Mouse (Mus musculus): ENCODE data around the gene Hypk. TPM values are rescaled to one million over a fixed set of nuclear protein-coding genes. Genes with fewer than 3 reads are reported as not detected.
"Not testable (repeated sequence)": the region's sequence is repeated elsewhere in the genome, so short reads cannot be mapped to it uniquely, and the experiment has no call there.

The Hypk gene
- total RNA-seq, 2 experiments from 2014 or later = 24.0 to 26.6 TPM

GRCm38 (mm10) chr2:121484403-121484802 lies 31.3 kb downstream of the Hypk start:
- DNase-seq (ENCODE audit: extremely low spot score in 1 of 2, low spot score in 1 of 2) = not testable (repeated sequence)

GRCm38 (mm10) chr2:121501550-121501949 lies 48.5 kb downstream of the Hypk start:
- not testable (repeated sequence) for DNase-seq (ENCODE audit: extremely low spot score in 1 of 2, low spot score in 1 of 2)

- DNase-seq (ENCODE audit: extremely low spot score in 1 of 2, low spot score in 1 of 2) = peak; percentile 62 to 71
These were observed 53.1 kb downstream of the Hypk start, which contains the start of the genes Mfap1a and Wdr76 for GRCm38 (mm10) chr2:121505942-121506882. Gene Mfap1a, minus strand, starts transcription at chr2:121506665. Gene Wdr76, plus strand, starts transcription at chr2:121506723.

- no peak for DNase-seq (ENCODE audit: extremely low spot score in 1 of 2, low spot score in 1 of 2)
These were observed 54.3 kb downstream of the Hypk start for GRCm38 (mm10) chr2:121507173-121507950.

GRCm38 (mm10) chr2:121507951-121508330 lies 54.9 kb downstream of the Hypk start:
- DNase-seq (ENCODE audit: extremely low spot score in 1 of 2, low spot score in 1 of 2) = no peak

Small RNA genes lying within 50 kb of the gene (microRNA-seq; reads per million reads assigned to microRNA genes)
- gene Gm22953 = 0 reads per million in 2 experiments

Other genes starting within 250 kb of the Hypk start
- gene Trp53bp1, start 181.9 kb upstream of the Hypk start, total RNA-seq (2021) = 100 to 1,000 TPM; 130 to 154 TPM
- 100 to 1,000 TPM; 513 to 580 TPM for gene Map1a, start 163.7 kb upstream of the Hypk start, total RNA-seq (2021)
- 100 to 1,000 TPM in 1 of 2 experiments, 10 to 100 TPM in 1; 85.1 to 111 TPM for gene Ppip5k1, start 97.9 kb upstream of the Hypk start, total RNA-seq (2021)
- gene Ckmt1, start 95.6 kb upstream of the Hypk start, total RNA-seq (2021) = 100 to 1,000 TPM; 369 to 418 TPM
- under 1 TPM; 0.42 to 0.92 TPM for gene Strc, start 66.1 kb upstream of the Hypk start, total RNA-seq (2021)
- gene Pdia3, start 39.5 kb upstream of the Hypk start, total RNA-seq (2021) = 100 to 1,000 TPM; 182 to 206 TPM
- gene Catsper2, start 39.5 kb upstream of the Hypk start, total RNA-seq (2021) = 1 to 10 TPM; 3.4 to 5.9 TPM
- gene Ell3, start 9.0 kb upstream of the Hypk start, total RNA-seq (2021) = not detected
- gene Serf2, start 4.1 kb upstream of the Hypk start, total RNA-seq (2021) = 100 to 1,000 TPM; 159 to 194 TPM
- gene Serinc4, start 3.5 kb downstream of the Hypk start, total RNA-seq (2021) = under 1 TPM; 0.63 to 0.64 TPM
- gene Mfap1b, start 20.8 kb downstream of the Hypk start, total RNA-seq (2021) = 10 to 100 TPM; 40.9 to 43.9 TPM
- 10 to 100 TPM; 31.2 to 34.0 TPM for gene Mfap1a, start 53.4 kb downstream of the Hypk start, total RNA-seq (2021)
- gene Wdr76, start 53.4 kb downstream of the Hypk start, total RNA-seq (2021) = 1 to 10 TPM; 3.1 to 3.5 TPM